Mouse (Mus musculus): ENCODE results near the gene Spag9.

DNA sequence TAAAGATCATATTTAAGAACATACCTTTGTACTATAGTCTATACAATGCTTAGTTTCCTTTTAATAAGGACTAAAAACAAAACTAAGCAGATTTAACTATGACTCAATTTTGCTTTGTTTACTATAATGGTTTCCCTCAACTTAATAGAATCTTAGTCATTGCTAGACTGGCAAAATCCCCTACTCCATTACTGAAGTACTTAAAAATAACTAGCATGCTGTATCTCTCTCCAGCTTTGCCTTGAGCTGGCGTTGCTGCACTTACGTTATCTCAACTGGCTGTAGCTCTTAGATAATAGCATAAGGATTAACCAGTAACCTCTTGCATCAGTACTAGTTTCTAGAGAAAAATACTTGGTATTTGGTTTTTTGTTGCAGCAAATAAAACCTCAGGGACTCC is 117.9 kb downstream of the Spag9 start:
- TF ChIP-seq CTCF (IDR thresholded peaks at IDR 0.05; ENCODE audit: extremely low read depth, insufficient read depth, low read length) (no peak), POLR2A (IDR thresholded peaks at IDR 0.05; ENCODE audit: extremely low read depth, insufficient read depth, low read length) (no peak)
